ENCODE assay signal across 9 mouse cellular contexts in genomic region chr14:73374315-73374890, GRCm38 (mm10). TPM values are rescaled to one million over a fixed set of nuclear protein-coding genes. Genes with fewer than 3 reads are reported as not detected.
A peak's percentile ranks its signal among the peaks of the same experiment; 100 is the strongest.
DNase-seq lines count a peak whose midpoint lies in the region; TF ChIP-seq lines count a peak whose summit lies in the region.
"Had no signal": no experiment of that assay in that cellular context is flagged by ENCODE, and none has a peak within 500 bp of the region (broad histone marks: within the 10 kb centered on the region; RNA-seq: fewer than 3 reads in every experiment).

No protein-coding gene starts in this region.

- no peak for TF ChIP-seq POLR2A in testis, adult 2 months (IDR thresholded peaks at IDR 0.05; ENCODE audit: control insufficient read depth, low read depth, low read length)

- no peak overlapping the region for H3K4me3 ChIP-seq in testis, adult 2 months (ENCODE audit: control insufficient read depth, low read depth, low read length)

- H3K4me1 ChIP-seq in testis, adult 2 months (ENCODE audit: control insufficient read depth, insufficient read depth, low read length), result no peaks in the 10 kb centered on the region; the same call in 1 of the 2 replicates

- peak; percentile 21 for DNase-seq in embryo, embryonic 10.5 days (ENCODE audit: low spot score)
- no peak for DNase-seq in embryo, embryonic 9.5 days (ENCODE audit: extremely low spot score)
- no peak for DNase-seq in testis, postnatal 10 days (ENCODE audit: low spot score)
- DNase-seq in liver, result peak; percentile 34
- no peak for DNase-seq in thymus, postnatal 14 days
- no peak for DNase-seq in retina, embryonic 14.5 days (ENCODE audit: low spot score)
- no peak for DNase-seq in layer of hippocampus, adult 8-10 months (ENCODE audit: low spot score in 2 of 2)
- DNase-seq: layer of hippocampus, postnatal 36 days had no signal

- H3K27ac ChIP-seq in testis, adult 2 months (ENCODE audit: control insufficient read depth, insufficient read depth, low read depth, low read length), result peak overlapping the region; percentile 16; the same call in 1 of the 2 replicates

- TF ChIP-seq CTCF in testis, adult 2 months (IDR thresholded peaks at IDR 0.05; ENCODE audit: control insufficient read depth, insufficient read depth, insufficient replicate concordance, low read depth, low read length), result no peak

- no peaks in the 10 kb centered on the region for H3K27me3 ChIP-seq in testis, adult 2 months (ENCODE audit: control insufficient read depth, insufficient read depth, low read length)

- H3K36me3 ChIP-seq in testis, adult 2 months (ENCODE audit: control insufficient read depth, insufficient read depth, low read length), result no peaks in the 10 kb centered on the region

RNA-seq across cellular contexts. Expression of gene Itm2b, which starts 10.7 kb away (rescaled TPM):
- 330 and 494 TPM in 2 replicates for polyA plus RNA-seq in testis, adult 2 months (2012; rRNA removed)
- 1,000 to 10,000 TPM in 2 of 4 experiments, 100 to 1,000 TPM in 2; 897 to 1,139 (median 988) TPM for total RNA-seq in layer of hippocampus, adult 8-10 months (2022)

RNA-seq across cellular contexts. Expression of gene Rb1, which starts 48.8 kb away (rescaled TPM):
- 5.1 and 6.4 TPM in 2 replicates for polyA plus RNA-seq in testis, adult 2 months (2012; rRNA removed)
- 10 to 100 TPM; 36.3 to 46.1 (median 39.2) TPM for total RNA-seq in layer of hippocampus, adult 8-10 months (2022)

Comparison
In these comparisons a context has a peak if more than half of its experiments do, and no peak if none do; other contexts are left out.
1. DNase-seq: peak in embryo, embryonic 10.5 days (single experiment) and liver (single experiment); none in embryo, embryonic 9.5 days (single experiment), testis, postnatal 10 days (single experiment), thymus, postnatal 14 days (single experiment), retina, embryonic 14.5 days (single experiment) and layer of hippocampus, adult 8-10 months (0 of 2).